Mouse (Mus musculus): Measurements from ENCODE around the gene Sept4. TPM values are rescaled to one million over a fixed set of nuclear protein-coding genes. Genes with fewer than 3 reads are reported as not detected.
A peak's percentile ranks its signal among the peaks of the same experiment; 100 is the strongest.

The Sept4 gene
- polyA plus RNA-seq, 1 experiment from 2014 or later = 10.7 TPM

GRCm38 (mm10) chr11:87639206-87639605 lies 70.5 kb downstream of the Sept4 start:
- Histone ChIP-seq H3K4me3 (replicated peaks) (peak overlapping the region; percentile 49), H3K9me3 (no peaks in the 10 kb centered on the region), H3K9ac (replicated peaks) (peak overlapping the region; percentile 85), H3K4me1 (replicated peaks) (peaks cover 10% of the 10 kb centered on the region), H3K27ac (peak overlapping the region; percentile 35; the same call in 1 of the 2 replicates), H3K36me3 (peaks cover 5% of the 10 kb centered on the region), H3K27me3 (no peaks in the 10 kb centered on the region), H3K4me2 (peak overlapping the region; percentile 72)
- peak; percentile 79; the same call in 1 of the 2 replicates for ATAC-seq (ENCODE audit: insufficient number of reproducible peaks, insufficient read depth, low FRiP score, low TSS enrichment, low read depth)
- WGBS = under 1% methylated on average over 29 of the region's 29 CpGs

Other genes with a start within 250 kb of the Sept4 start
- 2.1 and 3.0 TPM in 2 replicates for gene Ppm1e, start 209.9 kb upstream of the Sept4 start, polyA plus RNA-seq (2016; fragmentation: Nextera tagmentation; extraction: Ambion mirVana)
- 11.8 and 12.3 TPM in 2 replicates for gene Rad51c, start 163.9 kb upstream of the Sept4 start, polyA plus RNA-seq (2016; fragmentation: Nextera tagmentation; extraction: Ambion mirVana)
- gene Tex14, start 163.8 kb upstream of the Sept4 start, polyA plus RNA-seq (2016; fragmentation: Nextera tagmentation; extraction: Ambion mirVana) = 0.47 and 0.81 TPM in 2 replicates
- not detected in 2 replicates for gene Gm11492, start 2.2 kb upstream of the Sept4 start, polyA plus RNA-seq (2016; fragmentation: Nextera tagmentation; extraction: Ambion mirVana)
- 53.4 and 54.0 TPM in 2 replicates for gene Mtmr4, start 23.3 kb downstream of the Sept4 start, polyA plus RNA-seq (2016; fragmentation: Nextera tagmentation; extraction: Ambion mirVana)
- 0.19 and 0.21 TPM in 2 replicates for gene Hsf5, start 48.3 kb downstream of the Sept4 start, polyA plus RNA-seq (2016; fragmentation: Nextera tagmentation; extraction: Ambion mirVana)
- gene Rnf43, start 93.8 kb downstream of the Sept4 start, polyA plus RNA-seq (2016; fragmentation: Nextera tagmentation; extraction: Ambion mirVana) = 2.8 and 4.0 TPM in 2 replicates
- gene Supt4a, start 168.6 kb downstream of the Sept4 start, polyA plus RNA-seq (2016; fragmentation: Nextera tagmentation; extraction: Ambion mirVana) = 167 TPM in 2 replicates
- 5.7 and 5.9 TPM in 2 replicates for gene Tspoap1, start 191.6 kb downstream of the Sept4 start, polyA plus RNA-seq (2016; fragmentation: Nextera tagmentation; extraction: Ambion mirVana)
- gene Mpo, start 224.7 kb downstream of the Sept4 start, polyA plus RNA-seq (2016; fragmentation: Nextera tagmentation; extraction: Ambion mirVana) = 1.7 and 2.6 TPM in 2 replicates